Mouse (Mus musculus) heart, adult 2 months (tissue): Measurements from ENCODE around the gene Zyg11a.

Source experiments
- CTCF ChIP-seq: fragments of 200-600 bp; IDR thresholded peaks from 2 replicates; pipeline ENCODE4 v1.8.1; 2022; ENCODE audit warnings: antibody characterized with exemption, mild to moderate bottlenecking, moderate library complexity
- EP300 ChIP-seq: fragments of 200-500 bp; IDR thresholded peaks from 2 replicates; pipeline ENCODE4 v1.6.1; 2011; ENCODE audit warnings: low read depth, low read length, control low read depth; ENCODE audit not compliant: insufficient read depth
- POLR2A ChIP-seq: fragments of 200-500 bp; IDR thresholded peaks from 2 replicates; pipeline ENCODE4 v1.6.1; 2011; ENCODE audit warnings: mild to moderate bottlenecking, low read depth, low read length, control low read depth; ENCODE audit not compliant: insufficient read depth

GRCm38 (mm10) chr4:108163291-108163690, 54.6 kb downstream of the Zyg11a start:
- TF ChIP-seq CTCF (no peak), POLR2A (no peak), EP300 (no peak)
